Mouse (Mus musculus): ENCODE results near the gene Gm49510.

The Gm49510 gene

DNA sequence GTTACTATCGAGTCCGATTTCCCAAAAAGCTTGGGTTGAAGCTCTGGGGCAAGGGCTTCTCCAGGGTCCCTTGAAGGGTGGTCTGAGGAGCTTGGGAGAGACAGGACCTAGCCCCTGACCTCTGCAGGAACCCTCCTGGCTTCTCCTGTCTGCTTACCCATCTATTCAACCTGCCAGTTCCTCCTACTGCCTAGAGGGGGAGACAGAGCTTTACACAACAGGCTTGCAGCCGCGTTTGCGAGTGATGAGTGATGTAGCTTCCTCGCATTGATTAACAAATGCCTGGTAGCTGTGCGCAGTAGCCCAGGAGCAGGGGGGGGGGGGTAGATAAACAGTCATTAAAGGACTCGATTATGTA, 16.2 kb downstream of the Gm49510 start:
- DNase-seq (ENCODE audit: low read depth) = peak; percentile 90

DNA sequence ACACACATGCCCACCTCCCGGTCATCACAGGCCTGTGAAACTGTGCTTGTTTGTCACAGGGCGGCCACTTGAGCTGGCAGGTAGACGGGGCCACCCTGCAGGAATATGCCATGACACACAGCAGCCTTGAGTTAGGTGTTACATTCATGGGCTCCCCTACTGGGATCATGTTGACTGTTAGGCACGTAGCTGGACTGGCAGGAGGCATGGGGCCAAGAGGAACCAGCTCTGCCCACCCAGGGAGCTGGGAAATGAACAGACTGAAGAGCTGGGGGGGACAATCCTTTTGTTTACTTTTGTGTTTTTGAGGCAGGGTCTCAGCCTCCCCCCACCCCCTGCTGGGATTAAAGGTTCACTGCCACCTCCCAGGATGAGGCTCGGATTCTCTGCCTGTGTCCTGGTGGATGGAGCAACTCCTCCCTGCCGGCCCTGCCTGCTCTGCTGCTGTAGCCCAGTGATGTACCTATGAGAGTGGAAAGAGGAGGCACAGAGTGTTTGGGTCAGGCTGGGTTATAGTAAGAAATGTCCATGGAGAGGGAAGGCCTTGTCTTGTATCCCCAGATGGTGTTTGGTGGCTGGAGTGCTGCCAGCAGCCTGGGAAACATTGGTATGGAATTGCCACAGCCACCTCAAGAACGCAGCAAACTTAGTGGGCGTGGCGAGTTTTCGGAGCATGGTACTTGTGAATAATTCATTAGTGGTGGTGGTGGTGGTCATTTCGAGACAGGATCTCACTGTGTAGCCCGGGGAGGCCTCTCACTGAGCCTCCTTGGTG, 16.8 kb downstream of the Gm49510 start:
- DNase-seq (ENCODE audit: low read depth) = no peak

GRCm38 (mm10) chr15:78918126-78918525, 18.7 kb downstream of the Gm49510 start:
- no peak for DNase-seq (ENCODE audit: low read depth)

GRCm38 (mm10) chr15:78919914-78920313, 20.4 kb downstream of the Gm49510 start:
- no peak for DNase-seq (ENCODE audit: low read depth)

GRCm38 (mm10) chr15:78922700-78923099, 23.2 kb downstream of the Gm49510 start:
- no peak for DNase-seq (ENCODE audit: low read depth)

DNA sequence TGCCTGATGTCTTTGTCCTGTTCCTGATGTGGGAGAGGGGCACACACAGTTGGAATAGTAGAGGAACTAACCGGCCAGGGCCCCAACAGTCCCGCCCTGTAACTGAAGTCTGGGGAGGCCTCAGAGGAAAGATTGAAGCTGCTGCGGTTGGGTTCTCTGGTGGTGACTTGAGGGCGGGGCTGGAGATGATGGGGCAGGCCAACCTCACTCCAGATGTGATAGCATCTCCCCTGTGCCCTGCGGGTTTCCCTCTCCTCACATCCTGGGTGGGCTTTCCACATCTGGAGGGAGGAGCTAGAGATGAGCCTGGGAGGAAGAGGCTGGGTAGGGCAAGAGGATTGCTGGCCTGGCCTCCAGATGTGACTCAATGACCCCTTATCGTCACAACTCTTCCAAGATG, 24.1 kb downstream of the Gm49510 start:
- DNase-seq (ENCODE audit: low read depth) = peak; percentile 93

DNA sequence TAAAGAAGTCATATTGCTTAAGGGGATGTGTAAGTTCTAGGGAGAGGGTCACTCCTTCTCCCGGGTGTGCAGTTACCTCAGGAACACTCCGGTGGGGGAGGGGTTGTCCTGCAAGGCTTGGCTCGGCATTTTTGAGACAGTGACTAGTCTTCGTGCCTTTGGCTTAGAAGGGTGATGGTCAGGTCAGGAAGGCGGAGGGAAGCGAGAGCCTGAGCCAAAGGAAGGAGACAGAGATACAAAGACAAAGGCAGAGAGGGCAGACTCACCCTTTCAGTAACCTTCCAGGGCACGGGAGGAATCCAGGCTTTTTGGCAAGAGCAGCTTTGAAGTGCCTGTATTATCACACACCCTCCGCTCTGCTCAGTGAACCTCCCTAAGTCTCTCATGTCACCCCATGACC, 25.7 kb downstream of the Gm49510 start:
- DNase-seq (ENCODE audit: low read depth) = no peak

- DNase-seq (ENCODE audit: low read depth) = peak; percentile 96
Observed at GRCm38 (mm10) chr15:78926021-78926919, 26.8 kb downstream of the Gm49510 start, which contains the start of gene Lgals1. TSS of gene Lgals1 (plus strand) at chr15:78926725.

DNA sequence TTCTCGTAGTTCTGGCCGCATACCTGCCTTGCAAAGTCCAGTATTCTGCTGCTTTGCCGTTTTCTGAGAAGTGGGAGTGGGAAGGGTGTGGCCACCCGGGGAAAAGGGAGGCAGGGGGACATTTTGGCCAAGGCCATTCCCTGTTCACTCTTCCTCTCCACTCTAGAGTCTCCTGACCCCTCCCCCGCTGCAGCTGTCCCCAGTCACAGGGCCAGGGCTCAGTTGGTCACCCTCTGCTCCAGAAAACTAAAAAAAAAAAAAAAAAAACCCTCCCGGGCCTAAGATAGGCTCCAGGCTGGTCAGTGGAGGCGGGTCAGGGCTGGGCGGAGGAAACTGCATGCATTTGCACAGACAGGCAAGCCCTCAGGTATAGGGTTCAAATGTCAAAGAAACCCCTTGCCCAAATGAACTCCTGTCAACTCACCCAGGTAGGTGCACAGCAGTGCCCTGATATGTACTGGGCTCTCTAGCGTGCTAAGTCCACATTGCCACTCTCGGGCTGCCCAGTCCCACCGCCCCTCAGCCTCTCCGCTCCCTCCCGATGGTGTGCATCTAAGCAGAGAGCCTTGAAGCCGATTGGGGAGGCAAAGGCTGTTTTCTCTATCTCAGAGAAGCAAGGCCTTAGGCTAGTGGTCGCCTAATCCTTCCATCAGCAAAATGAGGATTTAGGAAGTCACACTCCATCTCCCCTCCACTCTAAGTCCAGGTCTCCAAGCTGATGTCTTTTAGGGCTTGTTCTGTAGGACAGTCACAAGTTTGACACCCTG, 27.7 kb downstream of the Gm49510 start:
- DNase-seq (ENCODE audit: low read depth) = peak; percentile 65

DNA sequence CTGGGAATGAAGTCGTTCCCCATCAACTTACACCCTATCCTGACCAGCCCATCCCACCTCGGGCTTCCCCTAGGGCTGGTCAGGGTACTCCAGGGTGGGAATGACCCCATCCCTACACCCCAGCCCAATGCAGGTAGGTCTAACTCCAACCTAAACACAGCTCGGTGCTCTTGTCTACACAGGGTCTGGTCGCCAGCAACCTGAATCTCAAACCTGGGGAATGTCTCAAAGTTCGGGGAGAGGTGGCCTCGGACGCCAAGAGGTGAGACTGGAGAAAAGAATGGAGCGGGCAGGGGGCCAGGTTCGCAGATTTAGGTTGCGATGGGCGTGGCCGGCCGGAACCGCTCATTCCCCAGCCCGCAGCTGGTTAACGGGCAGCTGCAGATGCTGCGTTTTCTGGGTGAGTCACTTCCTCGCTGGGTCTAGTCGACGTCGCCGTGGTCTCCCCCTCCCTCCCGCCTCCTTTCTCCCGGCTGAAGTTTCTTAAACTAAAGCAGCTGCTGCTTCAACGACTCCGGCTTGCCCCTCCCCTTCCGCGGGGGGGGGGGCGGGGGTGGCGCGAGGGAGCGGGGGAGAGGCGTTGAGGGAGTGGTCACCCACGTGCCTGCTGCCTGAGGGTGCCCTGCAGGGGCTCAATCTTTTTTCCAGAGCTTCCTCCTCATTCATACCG, 28.5 kb downstream of the Gm49510 start:
- peak; percentile 99 for DNase-seq (ENCODE audit: low read depth)

- DNase-seq (ENCODE audit: low read depth) = no peak
Observed at GRCm38 (mm10) chr15:78928539-78928938, 29.1 kb downstream of the Gm49510 start.

- DNase-seq (ENCODE audit: low read depth) = no peak
Observed at GRCm38 (mm10) chr15:78930192-78930706, 30.8 kb downstream of the Gm49510 start.

GRCm38 (mm10) chr15:78930801-78931426, 31.4 kb downstream of the Gm49510 start:
- DNase-seq (ENCODE audit: low read depth) = peak; percentile 34

DNA sequence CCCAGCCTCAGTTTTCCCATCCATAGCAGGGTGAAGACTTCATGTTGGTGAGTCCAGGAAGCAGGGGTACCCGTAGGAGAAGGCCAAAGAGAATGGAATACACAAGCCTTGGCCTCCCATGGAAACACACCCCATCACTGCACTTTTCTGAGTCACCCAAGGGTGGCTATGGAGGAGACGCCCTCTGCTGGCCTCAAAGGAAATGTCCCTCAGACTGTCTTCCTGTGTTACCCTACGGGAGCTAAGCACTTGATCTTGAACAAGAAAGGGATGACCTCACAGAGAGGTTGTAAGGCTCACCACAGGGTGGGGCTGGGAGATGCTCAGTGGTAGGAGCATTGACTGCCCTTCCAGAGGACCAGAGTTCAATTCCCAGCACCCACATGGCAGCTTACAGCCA, 32.1 kb downstream of the Gm49510 start:
- DNase-seq (ENCODE audit: low read depth) = peak; percentile 95

GRCm38 (mm10) chr15:78934784-78935320, 35.4 kb downstream of the Gm49510 start, which contains the start of gene Nol12:
TSS of gene Nol12 (plus strand) at chr15:78934933.
- peak; percentile 96 for DNase-seq (ENCODE audit: low read depth)

DNA sequence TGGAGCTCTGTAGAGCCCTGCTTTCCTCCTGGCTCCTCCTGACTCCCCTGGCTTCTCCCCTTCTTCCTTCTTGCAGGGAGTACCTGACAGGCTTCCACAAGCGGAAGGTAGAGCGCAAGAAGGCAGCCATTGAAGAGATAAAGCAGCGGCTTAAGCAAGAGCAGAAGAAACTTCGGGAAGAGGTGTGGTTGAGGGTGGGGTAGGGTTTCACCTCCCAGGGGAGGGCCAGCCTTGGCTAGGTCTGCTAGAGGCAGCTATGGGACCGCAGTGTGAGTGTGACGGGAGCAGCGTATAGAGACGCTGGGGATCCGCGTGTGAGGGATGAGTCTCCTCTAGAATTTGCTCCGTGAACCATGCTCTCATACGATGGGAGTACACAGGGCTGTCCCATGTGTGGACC, 36.9 kb downstream of the Gm49510 start:
- DNase-seq (ENCODE audit: low read depth) = no peak

DNA sequence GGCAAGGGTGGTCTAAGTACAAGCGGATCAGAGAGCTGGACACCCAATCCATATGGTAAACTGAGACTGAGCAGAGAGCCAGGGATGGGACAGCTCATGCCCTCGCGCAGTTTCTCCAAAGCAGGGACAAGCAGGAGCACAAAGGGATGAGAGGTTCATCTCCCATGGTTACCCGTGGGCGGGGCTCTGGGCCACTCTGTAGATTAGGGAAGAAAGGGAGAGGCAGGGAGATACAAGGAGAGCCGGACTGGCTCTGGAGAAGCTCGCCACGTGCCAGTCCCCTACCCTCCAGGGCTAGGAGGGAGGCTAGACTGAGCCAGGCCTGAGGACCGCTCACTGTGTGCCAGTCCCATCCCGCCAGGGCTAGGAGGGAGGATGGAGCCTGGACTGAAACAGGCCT, 37.8 kb downstream of the Gm49510 start:
- no peak for DNase-seq (ENCODE audit: low read depth)

DNA sequence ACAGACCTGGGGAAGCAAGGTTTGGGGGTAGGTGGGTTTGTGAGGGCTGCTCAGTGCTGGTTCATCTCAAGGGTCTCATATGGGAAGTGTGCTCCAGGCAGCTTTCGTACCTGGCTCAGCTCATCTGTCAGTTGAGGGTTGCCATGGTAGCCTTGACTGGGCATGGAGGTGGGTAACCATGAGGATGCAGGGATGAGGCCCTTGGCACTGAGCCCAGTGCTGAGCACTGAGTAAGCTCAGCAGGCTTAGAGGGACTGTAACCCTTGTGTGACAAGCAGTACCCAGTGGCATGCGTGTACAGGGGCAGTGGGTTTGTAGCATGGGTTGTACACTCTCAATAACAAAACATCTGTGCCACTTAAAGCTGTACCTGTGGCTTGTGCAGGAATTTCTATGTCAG, 38.5 kb downstream of the Gm49510 start:
- no peak for DNase-seq (ENCODE audit: low read depth)

DNA sequence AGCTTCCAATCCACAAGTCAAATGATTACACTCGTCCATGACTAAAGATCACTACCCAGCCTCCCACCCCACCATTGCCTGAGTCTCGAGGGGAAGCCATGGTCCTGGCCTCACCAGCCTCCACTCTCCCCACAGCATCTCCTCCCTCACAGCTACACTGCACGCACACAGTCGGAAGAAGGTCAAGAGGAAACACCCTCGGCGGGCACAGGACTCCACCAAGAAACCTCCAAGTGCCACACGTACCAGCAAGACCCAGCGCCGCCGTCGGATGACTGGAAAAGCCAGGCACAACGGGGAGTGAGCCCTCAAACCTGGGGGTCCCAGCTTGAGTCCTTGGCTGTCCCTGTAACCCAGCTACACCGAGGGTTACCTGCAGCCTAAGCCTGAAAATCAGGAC, 40.9 kb downstream of the Gm49510 start:
- no peak for DNase-seq (ENCODE audit: low read depth)

DNA sequence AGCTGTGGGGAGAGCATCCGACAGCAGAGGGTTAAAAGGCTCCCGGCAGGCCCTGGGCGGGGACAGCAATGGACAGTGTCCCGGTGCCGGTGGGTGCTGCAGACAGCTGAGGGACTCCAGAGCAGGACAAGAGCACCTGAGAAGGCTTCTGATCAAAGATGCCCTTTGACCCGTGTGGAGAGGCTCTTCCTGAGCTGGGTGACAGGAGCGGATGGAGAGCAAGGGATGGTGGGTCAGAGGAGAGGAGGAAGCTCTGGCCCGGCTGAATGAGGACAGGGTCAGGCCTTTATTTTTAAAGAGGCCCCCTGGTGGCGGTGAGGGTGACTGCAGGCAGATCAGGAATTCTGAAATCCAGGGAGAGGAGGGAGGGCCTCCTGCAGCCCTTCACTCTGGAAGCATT, 43.2 kb downstream of the Gm49510 start:
- DNase-seq (ENCODE audit: low read depth) = peak; percentile 68

DNA sequence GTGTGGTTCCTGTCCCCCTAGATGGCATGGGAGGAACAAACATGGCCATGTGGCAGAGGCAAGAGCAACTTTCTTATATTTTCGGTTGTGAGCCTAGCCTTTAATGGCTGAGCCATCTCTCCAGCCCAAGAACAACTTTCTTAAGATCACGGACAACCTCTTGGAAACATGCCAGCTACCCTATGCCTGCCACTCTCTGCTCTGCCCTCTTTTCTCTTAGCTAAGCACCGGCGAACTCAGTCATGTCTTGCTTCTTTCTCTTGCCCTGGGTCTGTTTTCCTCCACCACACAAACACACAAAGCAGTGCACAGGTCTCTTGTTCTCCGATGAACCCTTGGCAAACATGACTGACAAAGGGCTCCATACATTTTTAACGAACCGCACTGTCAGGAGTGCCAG, 46.8 kb downstream of the Gm49510 start:
- DNase-seq (ENCODE audit: low read depth) = no peak
